Mouse (Mus musculus): Measurements from ENCODE around the gene Fam19a1. TPM values are rescaled to one million over a fixed set of nuclear protein-coding genes. Genes with fewer than 3 reads are reported as not detected.

The Fam19a1 gene
- polyA plus RNA-seq, 1 experiment = 0.32 TPM

- no peak overlapping the region for H3K4me3 ChIP-seq (ENCODE audit: insufficient read depth, low read length)
- TF ChIP-seq CTCF (IDR thresholded peaks at IDR 0.05; ENCODE audit: borderline replicate concordance, insufficient read depth, low read length) (no peak), POLR2A (IDR thresholded peaks at IDR 0.05; ENCODE audit: low read depth, low read length) (no peak)
- no peak overlapping the region for H3K27ac ChIP-seq (ENCODE audit: insufficient read depth, low read length)
- no peaks in the 10 kb centered on the region for H3K4me1 ChIP-seq (ENCODE audit: control insufficient read depth, insufficient read depth, low read length)
Observed at GRCm38 (mm10) chr6:96419704-96420382, 306.9 kb downstream of the Fam19a1 start.

- Histone ChIP-seq H3K4me1 (ENCODE audit: control insufficient read depth, insufficient read depth, low read length) (no peaks in the 10 kb centered on the region), H3K4me3 (ENCODE audit: insufficient read depth, low read length) (no peak overlapping the region), H3K27ac (ENCODE audit: insufficient read depth, low read length) (no peak overlapping the region)
- TF ChIP-seq POLR2A (IDR thresholded peaks at IDR 0.05; ENCODE audit: low read depth, low read length) = no peak
- no peak for TF ChIP-seq CTCF (IDR thresholded peaks at IDR 0.05; ENCODE audit: borderline replicate concordance, insufficient read depth, low read length)
Observed at GRCm38 (mm10) chr6:96420515-96420914, 307.6 kb downstream of the Fam19a1 start.

- no peaks in the 10 kb centered on the region for H3K4me1 ChIP-seq (ENCODE audit: control insufficient read depth, insufficient read depth, low read length)
- no peak overlapping the region for H3K4me3 ChIP-seq (ENCODE audit: insufficient read depth, low read length)
- no peak overlapping the region for H3K27ac ChIP-seq (ENCODE audit: insufficient read depth, low read length)
- TF ChIP-seq POLR2A (IDR thresholded peaks at IDR 0.05; ENCODE audit: low read depth, low read length) = no peak
Observed at GRCm38 (mm10) chr6:96429390-96429789, 316.4 kb downstream of the Fam19a1 start.

GRCm38 (mm10) chr6:96432397-96432796 is 319.4 kb downstream of the Fam19a1 start:
- TF ChIP-seq POLR2A (IDR thresholded peaks at IDR 0.05; ENCODE audit: low read depth, low read length) = no peak
- H3K4me3 ChIP-seq (ENCODE audit: insufficient read depth, low read length) = no peak overlapping the region
- no peaks in the 10 kb centered on the region for H3K4me1 ChIP-seq (ENCODE audit: control insufficient read depth, insufficient read depth, low read length)
- H3K27ac ChIP-seq (ENCODE audit: insufficient read depth, low read length) = no peak overlapping the region

GRCm38 (mm10) chr6:96433896-96434295 is 320.9 kb downstream of the Fam19a1 start:
- TF ChIP-seq POLR2A (IDR thresholded peaks at IDR 0.05; ENCODE audit: low read depth, low read length) (no peak), CTCF (IDR thresholded peaks at IDR 0.05; ENCODE audit: borderline replicate concordance, insufficient read depth, low read length) (no peak)
- Histone ChIP-seq H3K4me1 (ENCODE audit: control insufficient read depth, insufficient read depth, low read length) (no peaks in the 10 kb centered on the region), H3K27ac (ENCODE audit: insufficient read depth, low read length) (no peak overlapping the region), H3K4me3 (ENCODE audit: insufficient read depth, low read length) (no peak overlapping the region)

- no peak overlapping the region for H3K4me3 ChIP-seq (ENCODE audit: insufficient read depth, low read length)
- H3K4me1 ChIP-seq (ENCODE audit: control insufficient read depth, insufficient read depth, low read length) = no peaks in the 10 kb centered on the region
- TF ChIP-seq CTCF (IDR thresholded peaks at IDR 0.05; ENCODE audit: borderline replicate concordance, insufficient read depth, low read length) (no peak), POLR2A (IDR thresholded peaks at IDR 0.05; ENCODE audit: low read depth, low read length) (no peak)
- H3K27ac ChIP-seq (ENCODE audit: insufficient read depth, low read length) = no peak overlapping the region
Observed at GRCm38 (mm10) chr6:96435545-96435944, 322.6 kb downstream of the Fam19a1 start.

GRCm38 (mm10) chr6:96437814-96438213 is 324.9 kb downstream of the Fam19a1 start:
- no peak overlapping the region for H3K27ac ChIP-seq (ENCODE audit: insufficient read depth, low read length)
- no peak for TF ChIP-seq POLR2A (IDR thresholded peaks at IDR 0.05; ENCODE audit: low read depth, low read length)
- TF ChIP-seq CTCF (IDR thresholded peaks at IDR 0.05; ENCODE audit: borderline replicate concordance, insufficient read depth, low read length) = no peak
- H3K4me3 ChIP-seq (ENCODE audit: insufficient read depth, low read length) = no peak overlapping the region
- H3K4me1 ChIP-seq (ENCODE audit: control insufficient read depth, insufficient read depth, low read length) = no peaks in the 10 kb centered on the region

- Histone ChIP-seq H3K4me3 (ENCODE audit: insufficient read depth, low read length) (no peak overlapping the region), H3K4me1 (ENCODE audit: control insufficient read depth, insufficient read depth, low read length) (no peaks in the 10 kb centered on the region), H3K27ac (ENCODE audit: insufficient read depth, low read length) (no peak overlapping the region)
- TF ChIP-seq CTCF (IDR thresholded peaks at IDR 0.05; ENCODE audit: borderline replicate concordance, insufficient read depth, low read length) (no peak), POLR2A (IDR thresholded peaks at IDR 0.05; ENCODE audit: low read depth, low read length) (no peak)
Observed at GRCm38 (mm10) chr6:96439419-96439818, 326.5 kb downstream of the Fam19a1 start.

GRCm38 (mm10) chr6:96441971-96442370 is 329.0 kb downstream of the Fam19a1 start:
- TF ChIP-seq POLR2A (IDR thresholded peaks at IDR 0.05; ENCODE audit: low read depth, low read length) (no peak), CTCF (IDR thresholded peaks at IDR 0.05; ENCODE audit: borderline replicate concordance, insufficient read depth, low read length) (no peak)

GRCm38 (mm10) chr6:96447466-96447865 is 334.5 kb downstream of the Fam19a1 start:
- H3K4me3 ChIP-seq (ENCODE audit: insufficient read depth, low read length) = no peak overlapping the region
- no peak overlapping the region for H3K27ac ChIP-seq (ENCODE audit: insufficient read depth, low read length)
- no peaks in the 10 kb centered on the region for H3K4me1 ChIP-seq (ENCODE audit: control insufficient read depth, insufficient read depth, low read length)
- TF ChIP-seq CTCF (IDR thresholded peaks at IDR 0.05; ENCODE audit: borderline replicate concordance, insufficient read depth, low read length) (no peak), POLR2A (IDR thresholded peaks at IDR 0.05; ENCODE audit: low read depth, low read length) (no peak)

More at GRCm38 (mm10) chr6:96441971-96442370, 329.0 kb downstream of the Fam19a1 start:
- no peaks in the 10 kb centered on the region for H3K4me1 ChIP-seq (ENCODE audit: control insufficient read depth, insufficient read depth, low read length)
- H3K27ac ChIP-seq (ENCODE audit: insufficient read depth, low read length) = no peak overlapping the region
- no peak overlapping the region for H3K4me3 ChIP-seq (ENCODE audit: insufficient read depth, low read length)

Measured in embryonic fibroblast, embryonic 13.5 days (primary cell).